Mouse (Mus musculus) small intestine, adult 2 months (tissue): Measurements from ENCODE around the gene Fancd2.

ENCODE experiments used
- CTCF ChIP-seq: fragments of 200-500 bp; IDR thresholded peaks from 2 replicates; pipeline ENCODE4 v1.5.1; 2012; ENCODE audit warnings: low read depth, mild to moderate bottlenecking, control low read depth, inconsistent platforms, low read length, moderate library complexity, mixed read lengths; ENCODE audit not compliant: insufficient replicate concordance, insufficient read length; ENCODE audit errors: extremely low read depth
- POLR2A ChIP-seq: fragments of 200-500 bp; IDR thresholded peaks from 2 replicates; pipeline ENCODE4 v1.6.1; 2012; ENCODE audit warnings: low read depth, mild to moderate bottlenecking, control low read depth, inconsistent platforms, low read length, moderate library complexity

GRCm38 (mm10) chr6:113505689-113506088 is 25.8 kb upstream of the Fancd2 start:
- TF ChIP-seq CTCF (no peak), POLR2A (no peak)
